Mouse (Mus musculus): Measurements from ENCODE around the gene L3mbtl2.

The L3mbtl2 gene

GRCm38 (mm10) chr15:81708991-81709390, 45.3 kb downstream of the L3mbtl2 start:
- DNase-seq (ENCODE audit: low spot score in 2 of 2), result no peak

GRCm38 (mm10) chr15:81709686-81710085, 46.0 kb downstream of the L3mbtl2 start:
- no peak for DNase-seq (ENCODE audit: low spot score in 2 of 2)

GRCm38 (mm10) chr15:81710801-81711200, 47.1 kb downstream of the L3mbtl2 start:
- DNase-seq (ENCODE audit: low spot score in 2 of 2), result no peak

GRCm38 (mm10) chr15:81713742-81714141, 50.1 kb downstream of the L3mbtl2 start:
- DNase-seq (ENCODE audit: low spot score in 2 of 2), result no peak

GRCm38 (mm10) chr15:81718336-81719138, 54.8 kb downstream of the L3mbtl2 start:
- peak; percentile 45 to 63 for DNase-seq (ENCODE audit: low spot score in 2 of 2)

- no peak for DNase-seq (ENCODE audit: low spot score in 2 of 2)
Observed at GRCm38 (mm10) chr15:81719139-81719531, 55.4 kb downstream of the L3mbtl2 start.

GRCm38 (mm10) chr15:81722361-81722760, 58.7 kb downstream of the L3mbtl2 start:
- DNase-seq (ENCODE audit: low spot score in 2 of 2), result no peak

- no peak for DNase-seq (ENCODE audit: low spot score in 2 of 2)
Observed at GRCm38 (mm10) chr15:81723653-81724052, 60.0 kb downstream of the L3mbtl2 start.

GRCm38 (mm10) chr15:81725965-81726364, 62.3 kb downstream of the L3mbtl2 start:
- DNase-seq (ENCODE audit: low spot score in 2 of 2), result no peak

- DNase-seq (ENCODE audit: low spot score in 2 of 2), result peak; percentile 76 to 78
Observed at GRCm38 (mm10) chr15:81729241-81729791, 65.6 kb downstream of the L3mbtl2 start.

- DNase-seq (ENCODE audit: low spot score in 2 of 2), result peak; percentile 99
Observed at GRCm38 (mm10) chr15:81729792-81730635, 66.3 kb downstream of the L3mbtl2 start.

GRCm38 (mm10) chr15:81735075-81735474, 71.4 kb downstream of the L3mbtl2 start:
- no peak for DNase-seq (ENCODE audit: low spot score in 2 of 2)

All from right cerebral cortex, postnatal 36 days (tissue).